Mouse (Mus musculus): ENCODE data around the gene Pmf1.
"Not testable (repeated sequence)": the region's sequence is repeated elsewhere in the genome, so short reads cannot be mapped to it uniquely, and the experiment has no call there.

Gene Pmf1

GRCm38 (mm10) chr3:88395742-88396141 lies 14.4 kb downstream of the Pmf1 start:
- no peak for DNase-seq (ENCODE audit: low read depth, low spot score)

- DNase-seq (ENCODE audit: low read depth, low spot score): no peak
Observed at GRCm38 (mm10) chr3:88395288-88395687, 14.8 kb downstream of the Pmf1 start.

- no peak for DNase-seq (ENCODE audit: low read depth, low spot score)
Observed at GRCm38 (mm10) chr3:88393776-88394375, 16.3 kb downstream of the Pmf1 start.

- DNase-seq (ENCODE audit: low read depth, low spot score): no peak
Observed at GRCm38 (mm10) chr3:88384364-88384763, 25.8 kb downstream of the Pmf1 start, which contains the start of gene Bglap. Gene Bglap, minus strand, starts transcription at chr3:88384464.

GRCm38 (mm10) chr3:88382383-88382782 lies 27.7 kb downstream of the Pmf1 start:
- DNase-seq (ENCODE audit: low read depth, low spot score): not testable (repeated sequence)

GRCm38 (mm10) chr3:88381389-88382315 lies 28.5 kb downstream of the Pmf1 start:
- not testable (repeated sequence) for DNase-seq (ENCODE audit: low read depth, low spot score)

- not testable (repeated sequence) for DNase-seq (ENCODE audit: low read depth, low spot score)
Observed at GRCm38 (mm10) chr3:88378599-88378998, 31.5 kb downstream of the Pmf1 start, which contains the start of gene Bglap2. Gene Bglap2, minus strand, starts transcription at chr3:88378699.

- DNase-seq (ENCODE audit: low read depth, low spot score): not testable (repeated sequence)
Observed at GRCm38 (mm10) chr3:88376644-88377043, 33.5 kb downstream of the Pmf1 start.

GRCm38 (mm10) chr3:88375750-88376626 lies 34.1 kb downstream of the Pmf1 start:
- DNase-seq (ENCODE audit: low read depth, low spot score): not testable (repeated sequence)

- not testable (repeated sequence) for DNase-seq (ENCODE audit: low read depth, low spot score)
Observed at GRCm38 (mm10) chr3:88372643-88373042, 37.5 kb downstream of the Pmf1 start, which contains the start of gene Bglap3. Gene Bglap3, minus strand, starts transcription at chr3:88372743.

- not testable (repeated sequence) for DNase-seq (ENCODE audit: low read depth, low spot score)
Observed at GRCm38 (mm10) chr3:88368511-88368910, 41.6 kb downstream of the Pmf1 start.

GRCm38 (mm10) chr3:88367517-88367916 lies 42.6 kb downstream of the Pmf1 start:
- not testable (repeated sequence) for DNase-seq (ENCODE audit: low read depth, low spot score)

GRCm38 (mm10) chr3:88366830-88367428 lies 43.2 kb downstream of the Pmf1 start:
- not testable (repeated sequence) for DNase-seq (ENCODE audit: low read depth, low spot score)

- no peak for DNase-seq (ENCODE audit: low read depth, low spot score)
Observed at GRCm38 (mm10) chr3:88365705-88366361, 44.3 kb downstream of the Pmf1 start.

- no peak for DNase-seq (ENCODE audit: low read depth, low spot score)
Observed at GRCm38 (mm10) chr3:88364337-88364736, 45.8 kb downstream of the Pmf1 start, which contains the start of gene Paqr6. Gene Paqr6, plus strand, starts transcription at chr3:88364584.

- DNase-seq (ENCODE audit: low read depth, low spot score): no peak
Observed at GRCm38 (mm10) chr3:88363700-88364099, 46.4 kb downstream of the Pmf1 start.

- no peak for DNase-seq (ENCODE audit: low read depth, low spot score)
Observed at GRCm38 (mm10) chr3:88361612-88362313, 48.4 kb downstream of the Pmf1 start.

GRCm38 (mm10) chr3:88361096-88361495 lies 49.0 kb downstream of the Pmf1 start:
- DNase-seq (ENCODE audit: low read depth, low spot score): no peak

GRCm38 (mm10) chr3:88359989-88360388 lies 50.1 kb downstream of the Pmf1 start:
- no peak for DNase-seq (ENCODE audit: low read depth, low spot score)

GRCm38 (mm10) chr3:88359584-88359983 lies 50.5 kb downstream of the Pmf1 start:
- DNase-seq (ENCODE audit: low read depth, low spot score): no peak

Data from retina, postnatal 7 days (tissue).